Mouse (Mus musculus) ES-Bruce4 (cell line): ENCODE data around the gene Rbm4b. TPM values are rescaled to one million over a fixed set of nuclear protein-coding genes. Genes with fewer than 3 reads are reported as not detected.

Experiments used
- H3K27ac ChIP-seq: 2 replicates; pipeline ENCODE4 v1.5.1; 2012; ENCODE audit warnings: low read length, inconsistent platforms; ENCODE audit not compliant: insufficient read depth
- H3K27me3 ChIP-seq: 2 replicates; pipeline ENCODE4 v1.6.1; 2012; ENCODE audit warnings: mild to moderate bottlenecking, low read length, inconsistent platforms; ENCODE audit not compliant: control insufficient read depth, poor library complexity, insufficient read depth, severe bottlenecking
- H3K36me3 ChIP-seq: 2 replicates; pipeline ENCODE4 v1.6.1; 2012; ENCODE audit warnings: inconsistent platforms, mild to moderate bottlenecking, low read length, moderate library complexity; ENCODE audit not compliant: control insufficient read depth, poor library complexity, insufficient read depth, severe bottlenecking
- H3K4me1 ChIP-seq: one replicate; pipeline ENCODE4 v1.8.1; 2011; ENCODE audit warnings: low read length; ENCODE audit not compliant: control insufficient read depth, insufficient read depth
- H3K4me3 ChIP-seq: 2 replicates; pipeline ENCODE4 v1.5.1; 2011; ENCODE audit warnings: low read depth, mild to moderate bottlenecking, low read length
- H3K9ac ChIP-seq: 2 replicates; pipeline ENCODE4 v1.6.1; 2012; ENCODE audit warnings: low read depth, mild to moderate bottlenecking, inconsistent platforms; ENCODE audit not compliant: poor library complexity, severe bottlenecking
- H3K9me3 ChIP-seq: replicated peaks from 2 replicates; pipeline ENCODE4 v1.6.1; 2012; ENCODE audit warnings: mild to moderate bottlenecking, low read length, inconsistent platforms; ENCODE audit not compliant: control insufficient read depth, poor library complexity, insufficient read depth, severe bottlenecking
- CTCF ChIP-seq: IDR thresholded peaks from one replicate; pipeline ENCODE4 v1.8.1; 2011; ENCODE audit warnings: low read depth, low read length
- EP300 ChIP-seq: IDR thresholded peaks from 2 replicates; pipeline ENCODE4 v1.6.1; 2011; ENCODE audit warnings: low read depth, low read length; ENCODE audit not compliant: insufficient read depth
- POLR2A ChIP-seq: IDR thresholded peaks from one replicate; pipeline ENCODE4 v1.8.1; 2011; ENCODE audit warnings: low read length; ENCODE audit not compliant: insufficient read depth
- polyA plus RNA-seq: library from polyadenylated mRNA; stranded (reverse); fragments of >200 nt; gene quantifications from 2 replicates; pipeline ENCODE4 v1.2.4, GENCODE M21; 2011; ENCODE audit warnings: low read depth; ENCODE audit not compliant: missing spikeins, insufficient read depth, insufficient read length

Gene Rbm4b
- polyA plus RNA-seq, 1 experiment, result 7.4 TPM

DNA sequence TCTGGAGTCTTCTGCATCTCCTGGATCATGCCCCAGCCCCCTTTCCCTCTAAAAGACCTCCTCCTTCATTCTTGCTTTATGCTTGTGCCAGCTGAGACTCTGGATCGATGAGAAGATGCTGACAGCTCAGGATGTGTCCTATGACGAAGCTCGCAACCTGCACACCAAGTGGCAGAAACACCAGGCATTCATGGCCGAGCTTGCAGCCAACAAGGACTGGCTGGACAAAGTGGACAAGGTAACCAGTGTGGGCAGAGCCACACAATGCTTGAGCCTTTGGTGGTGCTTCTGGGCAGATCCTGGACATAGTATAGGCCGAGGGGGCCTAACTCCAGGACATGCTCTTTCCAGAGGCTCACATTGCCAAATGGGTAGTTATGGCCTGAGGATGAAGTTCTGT lies 16.5 kb upstream of the Rbm4b start:
- Histone ChIP-seq H3K9me3 (no peaks in the 10 kb centered on the region), H3K9ac (no peak overlapping the region), H3K27ac (no peak overlapping the region), H3K4me3 (no peak overlapping the region), H3K27me3 (no peaks in the 10 kb centered on the region), H3K36me3 (no peaks in the 10 kb centered on the region), H3K4me1 (no peaks in the 10 kb centered on the region)
- TF ChIP-seq POLR2A (no peak), EP300 (no peak), CTCF (no peak)

DNA sequence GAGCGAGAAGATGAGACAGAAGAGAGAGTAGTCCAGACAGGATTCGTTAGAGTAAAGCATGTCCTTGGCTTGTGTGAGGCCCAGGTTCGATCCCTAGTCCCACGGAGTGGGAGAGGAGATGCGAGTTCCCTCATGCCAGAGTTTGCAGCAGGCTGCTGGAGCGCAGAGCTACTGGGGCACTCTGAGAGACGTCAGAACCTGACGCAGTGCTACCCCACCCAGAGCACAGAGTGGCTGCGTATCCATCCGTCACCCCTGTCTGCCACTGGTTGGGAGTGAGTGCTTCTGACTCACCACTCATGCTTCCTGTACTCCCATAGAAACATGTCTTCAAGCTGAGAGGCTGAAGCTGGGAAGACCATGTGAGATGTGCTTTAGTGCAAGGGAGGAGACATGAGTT lies 14.8 kb upstream of the Rbm4b start:
- TF ChIP-seq POLR2A (no peak), CTCF (no peak), EP300 (no peak)
- Histone ChIP-seq H3K9ac (no peak overlapping the region), H3K4me3 (no peak overlapping the region), H3K36me3 (no peaks in the 10 kb centered on the region), H3K27me3 (no peaks in the 10 kb centered on the region), H3K4me1 (no peaks in the 10 kb centered on the region), H3K9me3 (no peaks in the 10 kb centered on the region), H3K27ac (no peak overlapping the region)

DNA sequence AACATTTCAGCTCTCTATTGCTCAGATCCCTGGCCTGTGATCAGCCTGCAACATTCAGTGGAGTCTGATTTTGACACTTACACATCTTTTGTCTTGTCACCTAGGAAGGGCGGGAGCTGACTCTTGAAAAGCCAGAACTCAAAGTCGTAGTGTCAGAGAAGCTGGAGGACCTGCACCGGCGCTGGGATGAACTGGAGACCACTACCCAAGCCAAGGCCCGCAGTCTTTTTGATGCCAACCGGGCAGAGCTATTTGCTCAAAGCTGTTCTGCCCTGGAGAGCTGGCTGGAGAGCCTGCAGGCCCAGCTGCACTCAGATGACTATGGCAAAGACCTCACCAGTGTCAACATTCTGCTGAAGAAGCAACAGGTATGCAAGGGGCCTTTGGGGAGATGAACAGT lies 14.1 kb upstream of the Rbm4b start:
- TF ChIP-seq CTCF (no peak), EP300 (no peak), POLR2A (no peak)

DNA sequence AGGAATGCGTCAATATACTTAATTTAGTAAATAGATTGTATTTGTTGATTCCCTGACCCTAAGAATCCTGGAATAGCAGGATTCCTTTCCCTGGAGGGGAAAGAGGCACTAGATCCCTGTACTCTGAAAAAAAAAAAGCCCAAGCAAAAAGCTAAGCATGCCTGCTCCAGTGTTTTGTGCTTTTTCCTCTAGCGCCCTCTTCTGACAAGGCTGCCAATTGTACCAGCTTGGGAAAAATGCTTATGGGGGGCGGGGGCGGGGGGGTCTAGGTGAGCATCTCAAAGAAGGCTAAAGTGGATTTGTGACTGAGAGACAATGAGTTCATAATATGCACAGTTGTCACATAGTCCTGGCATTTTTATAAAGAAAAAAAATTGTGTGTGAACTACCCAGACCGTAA lies 12.8 kb upstream of the Rbm4b start:
- no peaks in the 10 kb centered on the region for H3K36me3 ChIP-seq
- H3K27ac ChIP-seq, result no peak overlapping the region
- no peaks in the 10 kb centered on the region for H3K9me3 ChIP-seq
- no peaks in the 10 kb centered on the region for H3K27me3 ChIP-seq
- peak; percentile 21 for TF ChIP-seq CTCF
- no peak for TF ChIP-seq POLR2A
- no peaks in the 10 kb centered on the region for H3K4me1 ChIP-seq
- no peak overlapping the region for H3K4me3 ChIP-seq
- no peak overlapping the region for H3K9ac ChIP-seq

More for the DNA sequence above, 14.1 kb upstream of the Rbm4b start:
- no peaks in the 10 kb centered on the region for H3K36me3 ChIP-seq
- H3K9me3 ChIP-seq, result no peaks in the 10 kb centered on the region
- H3K27me3 ChIP-seq, result no peaks in the 10 kb centered on the region
- no peak overlapping the region for H3K27ac ChIP-seq
- no peak overlapping the region for H3K4me3 ChIP-seq
- H3K4me1 ChIP-seq, result no peaks in the 10 kb centered on the region
- H3K9ac ChIP-seq, result no peak overlapping the region

DNA sequence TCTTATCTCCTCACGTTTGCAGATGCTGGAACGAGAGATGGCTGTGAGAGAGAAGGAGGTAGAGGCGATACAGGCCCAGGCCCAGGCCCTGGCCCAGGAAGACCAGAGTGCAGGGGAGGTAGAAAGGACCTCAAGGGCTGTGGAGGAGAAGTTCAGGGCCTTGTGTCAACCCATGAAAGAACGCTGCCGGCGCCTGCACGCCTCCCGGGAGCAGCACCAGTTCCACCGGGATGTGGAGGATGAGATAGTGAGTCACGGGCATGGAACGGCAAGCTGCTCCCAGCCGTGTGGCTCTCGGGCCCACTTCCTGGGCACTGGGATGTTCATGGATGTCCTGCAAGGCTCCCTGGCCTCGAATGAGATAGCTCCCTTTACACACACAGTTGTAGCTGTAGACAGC lies 12.3 kb upstream of the Rbm4b start:
- Histone ChIP-seq H3K4me1 (no peaks in the 10 kb centered on the region), H3K27ac (no peak overlapping the region), H3K27me3 (no peaks in the 10 kb centered on the region), H3K9me3 (no peaks in the 10 kb centered on the region), H3K4me3 (no peak overlapping the region), H3K9ac (no peak overlapping the region), H3K36me3 (no peaks in the 10 kb centered on the region)
- no peak for TF ChIP-seq CTCF
- TF ChIP-seq EP300, result no peak
- TF ChIP-seq POLR2A, result no peak

DNA sequence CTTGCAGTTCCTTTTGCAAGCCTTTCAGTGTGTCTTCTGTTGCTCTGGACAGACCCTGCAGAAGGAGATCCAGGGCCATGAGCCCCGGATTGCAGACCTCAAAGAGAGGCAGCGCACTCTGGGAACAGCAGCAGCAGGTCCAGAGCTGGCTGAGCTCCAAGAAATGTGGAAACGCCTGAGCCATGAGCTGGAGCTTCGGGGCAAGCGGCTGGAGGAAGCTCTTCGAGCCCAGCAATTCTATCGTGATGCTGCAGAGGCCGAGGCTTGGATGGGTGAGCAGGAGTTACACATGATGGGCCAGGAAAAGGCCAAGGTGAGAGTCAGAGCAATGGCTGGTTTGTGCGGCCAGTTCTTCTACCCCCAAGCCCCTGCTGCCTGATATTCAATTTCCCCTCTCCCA lies 11.2 kb upstream of the Rbm4b start:
- Histone ChIP-seq H3K27ac (no peak overlapping the region), H3K4me1 (no peaks in the 10 kb centered on the region), H3K9me3 (no peaks in the 10 kb centered on the region), H3K27me3 (no peaks in the 10 kb centered on the region), H3K4me3 (no peak overlapping the region), H3K36me3 (peaks cover 3% of the 10 kb centered on the region; the same call in 1 of the 2 replicates), H3K9ac (no peak overlapping the region)
- TF ChIP-seq EP300 (no peak), CTCF (no peak), POLR2A (no peak)

DNA sequence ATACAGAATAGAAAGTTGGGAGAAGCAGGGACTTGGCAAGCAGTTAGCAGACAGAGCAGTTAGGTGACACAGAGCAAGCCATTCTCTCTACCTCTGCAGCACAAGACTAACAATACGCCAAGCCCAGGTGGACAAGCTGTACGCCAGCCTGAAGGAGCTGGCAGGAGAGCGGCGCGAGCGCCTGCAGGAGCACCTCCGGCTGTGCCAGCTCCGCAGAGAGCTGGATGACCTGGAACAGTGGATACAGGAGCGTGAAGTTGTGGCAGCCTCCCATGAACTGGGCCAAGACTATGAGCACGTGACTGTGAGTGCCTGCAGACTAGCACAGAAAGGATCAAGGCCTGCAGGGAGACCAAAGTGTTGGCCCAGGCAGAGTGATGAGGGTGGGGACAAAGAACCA lies 10.6 kb upstream of the Rbm4b start:
- no peaks in the 10 kb centered on the region for H3K27me3 ChIP-seq
- H3K9me3 ChIP-seq, result no peaks in the 10 kb centered on the region
- no peak overlapping the region for H3K27ac ChIP-seq
- H3K36me3 ChIP-seq, result peaks cover 3% of the 10 kb centered on the region; the same call in 1 of the 2 replicates
- H3K9ac ChIP-seq, result no peak overlapping the region
- no peaks in the 10 kb centered on the region for H3K4me1 ChIP-seq
- TF ChIP-seq POLR2A (no peak), EP300 (no peak), CTCF (no peak)
- H3K4me3 ChIP-seq, result no peak overlapping the region
